Mouse (Mus musculus): Measurements from ENCODE around the gene Usp6nl. TPM values are rescaled to one million over a fixed set of nuclear protein-coding genes. Genes with fewer than 3 reads are reported as not detected.

Usp6nl gene
- polyA plus RNA-seq, 1 experiment = 17.9 TPM

GRCm38 (mm10) chr2:6424851-6425250, 102.4 kb downstream of the Usp6nl start:
- no peak for DNase-seq (ENCODE audit: low read depth)
- TF ChIP-seq CTCF (IDR thresholded peaks at IDR 0.05; ENCODE audit: borderline replicate concordance, extremely low read depth, insufficient read depth, insufficient read length) (no peak), POLR2A (IDR thresholded peaks at IDR 0.05; ENCODE audit: borderline replicate concordance, extremely low read depth, insufficient read depth, insufficient read length, poor library complexity, severe bottlenecking) (no peak)

GRCm38 (mm10) chr2:6436085-6436950, 113.9 kb downstream of the Usp6nl start:
- peak; percentile 76 for DNase-seq (ENCODE audit: low read depth)
- TF ChIP-seq POLR2A (IDR thresholded peaks at IDR 0.05; ENCODE audit: borderline replicate concordance, extremely low read depth, insufficient read depth, insufficient read length, poor library complexity, severe bottlenecking) (no peak), CTCF (IDR thresholded peaks at IDR 0.05; ENCODE audit: borderline replicate concordance, extremely low read depth, insufficient read depth, insufficient read length) (peak; percentile 83; the same call in 1 of the 2 replicates)

DNA sequence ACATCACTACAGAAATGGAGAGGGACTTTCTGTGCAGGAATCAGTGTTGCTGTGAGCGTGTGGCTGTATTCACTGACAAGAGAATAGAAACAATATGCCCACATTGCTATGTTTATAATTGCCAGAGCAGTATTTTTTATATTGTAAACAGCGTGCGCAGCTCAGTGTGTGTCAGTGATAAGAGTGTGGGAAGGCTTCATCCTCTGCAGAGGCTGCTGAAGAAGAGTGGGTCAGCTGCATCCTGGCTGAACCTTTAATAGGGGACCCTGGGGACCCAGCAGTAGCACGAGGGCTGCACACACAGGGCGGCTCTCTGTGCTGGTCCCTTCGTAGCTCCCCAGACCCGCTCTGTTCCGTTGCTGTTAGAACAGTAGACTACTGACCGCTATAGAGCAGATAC, 119.2 kb downstream of the Usp6nl start:
- DNase-seq (ENCODE audit: low read depth) = no peak
- TF ChIP-seq POLR2A (IDR thresholded peaks at IDR 0.05; ENCODE audit: borderline replicate concordance, extremely low read depth, insufficient read depth, insufficient read length, poor library complexity, severe bottlenecking) = no peak
- TF ChIP-seq CTCF (IDR thresholded peaks at IDR 0.05; ENCODE audit: borderline replicate concordance, extremely low read depth, insufficient read depth, insufficient read length) = no peak

- TF ChIP-seq CTCF (IDR thresholded peaks at IDR 0.05; ENCODE audit: borderline replicate concordance, extremely low read depth, insufficient read depth, insufficient read length) (no peak), POLR2A (IDR thresholded peaks at IDR 0.05; ENCODE audit: borderline replicate concordance, extremely low read depth, insufficient read depth, insufficient read length, poor library complexity, severe bottlenecking) (no peak)
- no peak for DNase-seq (ENCODE audit: low read depth)
Measured at GRCm38 (mm10) chr2:6442302-6442701, 119.8 kb downstream of the Usp6nl start.

DNA sequence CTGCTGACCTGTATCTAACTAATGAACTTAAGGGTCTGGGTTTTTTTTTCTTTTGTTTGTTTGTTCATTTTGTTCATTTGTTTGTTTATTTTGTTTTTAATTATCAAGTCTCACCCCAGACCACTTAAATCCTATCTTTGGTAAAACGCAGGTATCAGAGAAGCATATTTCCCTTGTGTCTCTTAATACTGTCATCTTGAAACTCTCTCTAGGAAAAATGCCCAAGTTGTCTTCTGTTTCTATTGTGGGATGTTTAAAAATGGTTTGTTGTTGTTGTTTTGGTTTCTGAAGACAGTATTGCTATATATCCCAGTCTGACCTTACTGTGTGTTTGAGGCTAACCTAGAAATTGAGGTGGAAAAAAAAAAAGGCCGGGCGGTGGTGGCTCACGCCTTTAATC, 121.5 kb downstream of the Usp6nl start:
- no peak for TF ChIP-seq POLR2A (IDR thresholded peaks at IDR 0.05; ENCODE audit: borderline replicate concordance, extremely low read depth, insufficient read depth, insufficient read length, poor library complexity, severe bottlenecking)
- no peak for TF ChIP-seq CTCF (IDR thresholded peaks at IDR 0.05; ENCODE audit: borderline replicate concordance, extremely low read depth, insufficient read depth, insufficient read length)
- no peak for DNase-seq (ENCODE audit: low read depth)

DNA sequence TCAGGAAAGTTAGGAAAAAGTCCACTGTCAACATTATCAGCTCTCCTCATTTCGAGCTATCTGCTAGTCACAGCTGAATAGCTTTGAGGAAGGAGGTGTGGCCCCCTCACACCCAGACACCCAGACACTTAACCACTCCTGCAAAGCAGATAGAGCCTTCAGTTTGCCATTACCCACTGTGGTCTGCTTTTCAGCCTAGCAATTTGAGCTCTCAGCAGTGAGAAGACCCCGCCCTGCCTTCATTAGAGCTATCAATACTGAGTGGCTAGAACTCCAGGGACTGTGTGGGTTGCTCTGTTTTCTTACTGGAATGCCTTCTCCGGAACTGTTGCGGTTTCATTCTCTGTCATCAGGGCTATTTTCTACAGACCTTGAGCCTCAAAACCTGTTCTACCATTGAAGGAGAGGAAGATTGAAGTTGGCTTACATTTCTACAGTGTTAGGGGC, 122.3 kb downstream of the Usp6nl start:
- DNase-seq (ENCODE audit: low read depth) = no peak
- no peak for TF ChIP-seq CTCF (IDR thresholded peaks at IDR 0.05; ENCODE audit: borderline replicate concordance, extremely low read depth, insufficient read depth, insufficient read length)
- TF ChIP-seq POLR2A (IDR thresholded peaks at IDR 0.05; ENCODE audit: borderline replicate concordance, extremely low read depth, insufficient read depth, insufficient read length, poor library complexity, severe bottlenecking) = no peak

- DNase-seq (ENCODE audit: low read depth) = peak; percentile 42
- TF ChIP-seq POLR2A (IDR thresholded peaks at IDR 0.05; ENCODE audit: borderline replicate concordance, extremely low read depth, insufficient read depth, insufficient read length, poor library complexity, severe bottlenecking) (no peak), CTCF (IDR thresholded peaks at IDR 0.05; ENCODE audit: borderline replicate concordance, extremely low read depth, insufficient read depth, insufficient read length) (no peak)
Measured at GRCm38 (mm10) chr2:6445858-6446257, 123.4 kb downstream of the Usp6nl start.

DNA sequence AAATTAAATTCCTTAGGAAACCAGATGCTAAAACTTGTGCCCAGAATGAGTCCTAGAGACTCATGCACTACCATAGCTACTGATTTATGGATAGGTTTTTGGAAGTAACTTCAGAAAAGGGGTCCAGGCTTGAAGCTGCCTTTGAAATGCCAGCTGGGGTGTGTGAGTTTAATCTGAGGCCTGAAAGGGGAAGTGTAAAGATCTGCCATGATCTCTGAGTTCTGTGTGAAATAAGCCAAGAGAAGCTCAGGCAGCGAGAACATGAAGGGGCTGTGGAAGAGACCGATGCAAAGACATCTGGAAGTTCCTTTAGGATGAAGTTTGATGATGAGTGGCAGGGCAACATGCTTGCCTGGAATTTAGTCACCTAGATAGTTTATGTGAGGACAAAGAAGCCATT, 126.4 kb downstream of the Usp6nl start:
- no peak for DNase-seq (ENCODE audit: low read depth)
- TF ChIP-seq POLR2A (IDR thresholded peaks at IDR 0.05; ENCODE audit: borderline replicate concordance, extremely low read depth, insufficient read depth, insufficient read length, poor library complexity, severe bottlenecking) = no peak
- no peak for TF ChIP-seq CTCF (IDR thresholded peaks at IDR 0.05; ENCODE audit: borderline replicate concordance, extremely low read depth, insufficient read depth, insufficient read length)

DNA sequence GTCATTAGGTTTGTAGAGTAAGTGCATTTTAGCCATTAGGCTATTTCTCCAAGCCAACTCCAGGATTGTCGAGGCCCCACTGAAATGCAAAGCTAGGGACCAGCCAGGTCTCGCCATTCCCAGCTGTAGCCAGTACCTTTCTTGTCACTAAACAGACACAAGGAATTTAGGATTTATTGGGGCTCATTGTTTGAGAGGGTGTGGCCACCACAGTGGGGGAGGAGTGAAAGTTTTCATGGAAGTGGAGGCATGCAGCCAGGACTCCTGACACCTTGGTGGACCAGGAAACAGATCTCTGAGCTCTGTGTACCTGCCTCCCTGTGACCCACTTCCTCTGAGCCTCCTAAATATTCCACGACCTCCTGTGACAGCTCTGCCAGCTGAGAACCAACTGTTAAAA, 127.2 kb downstream of the Usp6nl start:
- DNase-seq (ENCODE audit: low read depth) = no peak
- no peak for TF ChIP-seq CTCF (IDR thresholded peaks at IDR 0.05; ENCODE audit: borderline replicate concordance, extremely low read depth, insufficient read depth, insufficient read length)

DNA sequence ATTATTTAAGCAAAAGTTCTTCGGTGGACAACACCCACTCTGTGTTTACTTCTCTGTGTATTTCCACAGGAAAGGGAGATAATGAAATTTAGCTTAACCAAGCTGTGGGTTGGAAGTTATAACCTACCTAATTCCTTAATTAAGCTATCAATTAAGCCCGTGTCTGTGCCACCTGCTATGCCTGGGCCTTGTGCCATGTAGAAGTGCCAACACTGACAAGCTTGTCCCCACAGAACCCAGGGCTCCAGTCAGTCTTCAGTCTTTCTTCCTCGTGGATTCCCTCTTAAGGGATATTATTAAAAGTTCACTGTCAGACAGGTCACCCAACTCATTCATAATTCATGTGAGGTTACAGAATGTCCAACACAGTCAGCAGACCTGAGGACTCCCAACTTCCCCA, 128.1 kb downstream of the Usp6nl start:
- DNase-seq (ENCODE audit: low read depth) = peak; percentile 87
- TF ChIP-seq CTCF (IDR thresholded peaks at IDR 0.05; ENCODE audit: borderline replicate concordance, extremely low read depth, insufficient read depth, insufficient read length) (no peak), POLR2A (IDR thresholded peaks at IDR 0.05; ENCODE audit: borderline replicate concordance, extremely low read depth, insufficient read depth, insufficient read length, poor library complexity, severe bottlenecking) (no peak)

DNA sequence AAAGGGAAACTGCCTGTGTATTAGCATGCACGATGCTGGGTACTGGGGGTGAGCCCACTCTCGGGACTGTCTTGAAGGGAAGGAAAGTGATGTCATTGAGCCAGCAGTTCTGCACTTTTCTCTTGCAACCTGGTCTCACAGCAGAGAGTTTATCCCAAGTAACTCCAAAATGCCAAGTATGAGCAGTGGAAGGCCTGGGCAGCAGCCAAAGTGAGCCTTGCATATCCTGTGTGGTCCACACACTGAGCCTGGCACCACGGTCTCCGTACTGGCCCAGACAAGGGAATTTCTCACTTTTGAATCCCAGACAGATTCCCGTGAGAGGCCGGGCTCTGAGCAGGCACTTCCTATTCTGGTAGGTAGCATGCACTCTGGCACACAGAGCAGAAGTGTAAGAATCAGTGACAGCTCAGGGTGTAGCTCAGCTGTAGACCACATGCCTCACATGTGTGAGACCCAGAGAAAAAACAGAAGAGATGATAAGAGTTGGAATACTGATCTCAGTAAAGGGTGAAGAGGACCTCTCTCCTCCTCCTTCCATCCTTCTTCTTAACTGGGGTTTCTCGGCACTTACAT, 132.6 kb downstream of the Usp6nl start:
- DNase-seq (ENCODE audit: low read depth) = peak; percentile 74
- TF ChIP-seq CTCF (IDR thresholded peaks at IDR 0.05; ENCODE audit: borderline replicate concordance, extremely low read depth, insufficient read depth, insufficient read length) = no peak
- TF ChIP-seq POLR2A (IDR thresholded peaks at IDR 0.05; ENCODE audit: borderline replicate concordance, extremely low read depth, insufficient read depth, insufficient read length, poor library complexity, severe bottlenecking) = no peak
